Mouse (Mus musculus) embryo, embryonic 10 days (tissue): ENCODE data around the gene Gm20605.
A peak's percentile ranks its signal among the peaks of the same experiment; 100 is the strongest.

Source experiments
- DNase-seq: peaks from one replicate; pipeline ENCODE4 v3.0.0-alpha.2; 2015; ENCODE audit warnings: low spot score

Gm20605 gene

DNA sequence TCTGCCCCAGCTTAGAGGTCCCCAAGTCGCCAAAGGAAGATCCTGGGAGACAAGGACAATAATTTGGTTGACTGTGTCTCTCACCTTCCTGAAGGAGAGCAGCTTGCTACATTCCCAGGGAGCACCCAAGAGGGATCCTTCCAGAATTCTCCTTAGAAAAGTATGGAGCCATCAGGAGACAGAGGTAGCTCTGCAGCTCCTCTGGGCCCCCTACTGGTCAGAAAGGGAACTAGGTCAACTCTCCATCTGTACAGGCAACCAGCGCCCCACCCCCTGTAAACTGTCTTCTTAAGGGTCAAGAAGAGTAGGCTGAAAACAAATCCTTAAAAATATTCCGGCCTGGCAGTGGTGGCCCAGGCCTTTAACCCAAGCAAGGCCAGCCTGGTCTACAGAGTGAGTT lies 23.5 kb downstream of the Gm20605 start:
- peak; percentile 78 for DNase-seq

GRCm38 (mm10) chr5:137653366-137653765 lies 24.4 kb downstream of the Gm20605 start:
- DNase-seq, result no peak

- DNase-seq, result no peak
Observed at GRCm38 (mm10) chr5:137654746-137655145, 25.8 kb downstream of the Gm20605 start.

DNA sequence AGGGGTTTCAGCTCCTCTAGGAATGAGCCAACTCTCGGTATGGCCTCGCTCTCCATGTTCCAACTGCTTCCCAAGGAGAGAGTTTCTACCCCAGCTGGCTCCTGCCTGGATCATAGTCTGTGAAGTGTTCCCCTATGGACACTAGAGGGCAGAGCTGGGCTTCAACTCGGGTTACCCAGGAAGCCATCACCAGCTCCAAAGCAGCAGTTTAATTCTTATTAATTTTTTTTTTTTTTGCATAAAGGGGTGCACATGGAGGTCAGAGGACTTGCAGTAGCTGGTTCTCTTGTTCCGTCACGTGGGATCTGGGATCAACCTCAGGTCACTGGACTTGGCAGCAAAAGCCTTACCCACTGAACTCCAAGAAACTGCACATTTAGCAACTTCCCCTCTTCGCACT lies 28.0 kb downstream of the Gm20605 start:
- peak; percentile 84 for DNase-seq

GRCm38 (mm10) chr5:137660064-137660688 lies 31.2 kb downstream of the Gm20605 start:
- DNase-seq, result no peak

DNA sequence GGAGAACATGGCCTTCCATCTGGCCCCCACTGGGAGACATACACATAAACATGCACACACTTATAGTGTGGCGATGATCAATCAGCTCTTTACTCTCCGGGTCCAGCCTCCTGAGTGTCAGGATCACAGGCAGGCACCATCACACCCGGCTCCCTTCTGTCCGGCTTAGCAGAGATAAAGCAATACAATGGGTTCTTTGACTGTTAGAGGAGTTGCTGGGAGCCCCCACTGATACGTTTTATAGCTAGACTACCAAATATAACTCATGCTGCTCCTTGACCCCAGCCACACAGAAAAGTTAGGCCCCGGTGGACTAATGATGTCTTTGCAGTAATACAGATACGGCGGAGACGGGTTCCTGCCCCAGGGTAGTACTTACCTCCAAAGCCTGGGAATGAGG lies 34.1 kb downstream of the Gm20605 start:
- no peak for DNase-seq

DNA sequence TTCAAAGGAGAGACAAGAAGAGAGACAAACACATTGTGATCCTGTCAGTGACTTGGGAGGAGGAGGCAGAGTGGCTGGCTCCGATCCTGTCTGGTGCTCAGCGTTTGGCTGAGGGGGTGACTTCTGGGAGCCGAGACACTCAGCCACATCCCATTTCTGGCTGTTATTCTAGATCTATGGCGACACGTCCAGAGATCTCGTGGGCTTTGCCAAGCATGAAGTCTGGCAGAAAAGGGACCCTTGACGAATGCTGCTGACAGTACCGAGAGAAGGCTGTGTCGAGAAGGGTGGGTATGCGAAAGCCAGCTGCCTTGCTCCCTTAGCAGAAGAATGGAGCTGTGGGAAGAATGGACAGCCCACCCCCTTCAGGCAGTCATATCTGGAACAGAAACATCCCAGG lies 40.0 kb downstream of the Gm20605 start:
- no peak for DNase-seq

DNA sequence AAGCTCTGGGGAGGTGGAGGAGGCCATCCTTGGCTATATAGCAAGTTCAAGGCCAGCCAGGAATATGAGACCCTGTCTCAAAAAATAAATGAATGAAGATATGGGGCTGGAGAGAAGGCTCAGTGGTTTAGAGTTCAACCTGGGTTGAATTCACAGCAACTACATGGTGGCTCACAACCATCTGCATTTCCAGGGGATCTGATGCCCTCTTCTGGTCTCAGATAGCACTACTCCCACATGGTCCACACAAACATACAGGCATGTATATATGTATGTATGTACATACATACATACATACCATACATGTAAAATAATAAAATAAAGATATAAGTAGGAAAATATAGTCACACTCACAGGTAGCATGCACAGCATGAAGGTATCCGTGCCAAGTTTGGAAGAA lies 41.3 kb downstream of the Gm20605 start:
- no peak for DNase-seq

- peak; percentile 44 for DNase-seq
Observed at GRCm38 (mm10) chr5:137671443-137672240, 42.7 kb downstream of the Gm20605 start.

DNA sequence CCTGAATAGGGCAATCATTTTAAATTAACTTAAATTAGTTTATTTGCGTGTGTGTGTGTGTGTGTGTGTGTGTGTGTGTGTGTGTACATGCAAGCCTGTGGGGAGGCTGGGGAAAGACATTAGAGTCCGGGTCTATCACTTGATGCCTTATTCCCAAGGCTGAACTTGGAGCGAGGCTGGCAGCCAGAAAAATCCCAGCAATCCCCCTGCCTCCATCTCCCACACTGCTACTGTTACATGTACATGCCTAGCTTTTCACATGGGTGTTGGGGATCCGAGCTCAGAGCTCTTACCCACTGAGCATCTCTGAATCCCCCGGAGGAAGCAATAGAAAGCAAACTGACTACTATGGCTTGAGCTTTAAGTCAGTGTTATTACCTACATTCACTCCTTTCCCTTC lies 43.4 kb downstream of the Gm20605 start:
- no peak for DNase-seq

- DNase-seq, result no peak
Observed at GRCm38 (mm10) chr5:137673015-137673414, 44.0 kb downstream of the Gm20605 start.

GRCm38 (mm10) chr5:137674786-137675185 lies 45.8 kb downstream of the Gm20605 start:
- no peak for DNase-seq

GRCm38 (mm10) chr5:137677859-137678258 lies 48.9 kb downstream of the Gm20605 start:
- no peak for DNase-seq

DNA sequence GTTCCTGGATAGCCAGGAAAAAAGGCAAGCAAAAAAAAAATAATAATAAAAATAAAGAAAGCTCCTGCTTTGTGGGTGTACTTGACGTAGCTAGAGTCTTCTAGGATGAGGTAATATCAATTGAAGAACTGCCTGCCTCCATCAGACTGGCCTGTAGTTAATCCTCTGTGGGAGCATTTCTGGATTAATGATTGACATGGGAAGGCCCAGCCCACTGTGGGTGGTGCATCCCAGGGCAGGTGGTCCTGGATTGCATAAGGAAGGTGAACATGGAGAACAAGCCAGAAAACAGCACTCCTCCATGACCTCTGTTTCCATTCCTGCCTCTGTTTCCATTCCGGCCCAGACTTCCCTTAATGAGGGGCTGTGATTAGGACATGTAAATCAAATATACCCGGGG lies 49.8 kb downstream of the Gm20605 start:
- DNase-seq, result no peak

DNA sequence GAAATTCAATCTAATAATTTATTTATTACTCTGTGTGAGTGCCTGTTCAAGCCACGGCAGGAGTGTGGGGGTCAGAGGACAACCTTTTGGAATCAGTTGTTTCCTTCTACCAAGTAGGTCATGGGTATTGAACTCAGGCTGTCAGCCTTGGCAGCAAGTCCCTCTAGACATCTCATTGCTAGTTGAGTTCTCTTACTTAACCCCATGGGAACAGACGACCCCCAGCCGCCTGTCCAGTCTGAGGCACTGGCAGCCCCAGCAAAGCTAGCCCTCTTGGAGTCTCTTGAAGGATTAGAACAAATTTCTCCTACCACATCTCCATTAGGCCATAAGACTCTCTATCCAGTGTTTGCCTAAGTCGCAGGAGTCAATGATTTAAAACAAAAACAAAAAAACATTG lies 50.8 kb downstream of the Gm20605 start:
- no peak for DNase-seq

DNA sequence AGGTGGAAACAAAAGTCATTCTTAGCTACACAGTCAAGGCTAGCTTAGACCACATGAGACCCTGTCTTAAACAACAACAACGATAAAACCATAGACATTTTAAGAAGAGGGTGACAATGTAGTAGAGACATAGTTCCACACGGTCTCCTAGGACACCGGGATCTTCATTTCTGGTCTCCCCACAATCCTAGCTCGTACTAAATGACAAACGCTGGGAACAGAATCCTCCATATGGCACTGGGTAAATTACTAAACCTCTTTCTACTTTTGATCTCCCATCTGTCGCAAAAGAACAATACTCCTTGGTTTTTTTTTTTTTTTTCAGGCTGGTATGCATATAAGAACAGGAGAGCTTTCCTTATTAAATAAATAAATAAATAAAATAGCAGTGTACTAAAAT lies 53.6 kb downstream of the Gm20605 start:
- no peak for DNase-seq

DNA sequence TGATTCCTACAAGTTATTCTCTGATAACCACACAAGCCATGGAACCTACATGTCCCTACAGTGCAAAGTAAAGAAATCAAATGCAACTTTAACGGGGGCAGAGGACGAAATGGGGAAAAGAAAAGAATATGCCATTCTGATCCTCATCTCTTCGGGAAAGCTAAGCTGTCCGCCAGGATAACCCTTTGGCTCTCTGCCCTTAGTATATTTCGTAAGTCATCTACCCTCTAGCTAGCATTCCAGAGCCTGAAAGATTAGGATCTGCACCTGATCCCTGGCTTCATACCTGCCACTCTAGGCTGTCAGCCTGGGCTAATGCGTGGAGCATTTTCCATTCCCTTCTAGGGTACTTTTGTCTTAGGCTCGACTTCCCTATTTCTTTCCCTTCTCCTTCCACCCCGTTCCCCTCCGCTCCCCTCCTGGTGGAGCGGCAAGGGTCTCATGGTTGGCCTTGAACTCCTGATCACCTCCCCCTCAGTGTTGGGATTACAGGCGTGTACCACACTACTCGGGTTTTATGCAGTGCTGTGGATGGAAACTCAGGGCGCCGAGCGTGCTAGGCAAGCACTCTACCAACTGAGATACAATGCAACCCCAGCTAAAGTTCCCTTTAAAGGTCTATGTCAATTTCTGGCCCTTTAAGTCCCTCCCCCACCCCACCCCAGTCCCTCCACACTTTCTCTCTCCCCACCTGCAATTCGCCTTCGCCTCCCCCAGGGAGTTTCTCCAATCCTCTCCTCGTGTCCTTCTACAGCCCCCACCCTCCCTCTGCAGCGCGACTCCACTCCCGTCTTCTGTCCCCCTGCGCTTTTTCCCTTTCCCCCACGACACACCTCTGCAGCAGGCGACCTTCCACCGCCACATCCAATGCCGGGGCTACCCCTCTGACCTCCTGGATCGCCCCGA lies 54.7 kb downstream of the Gm20605 start:
- DNase-seq, result peak; percentile 26

- DNase-seq, result peak; percentile 98
Observed at GRCm38 (mm10) chr5:137684294-137685123, 55.5 kb downstream of the Gm20605 start, which contains the start of gene Agfg2. Agfg2 (minus strand) TSS chr5:137684726.

GRCm38 (mm10) chr5:137685653-137686052 lies 56.7 kb downstream of the Gm20605 start:
- no peak for DNase-seq

GRCm38 (mm10) chr5:137686127-137686790 lies 57.3 kb downstream of the Gm20605 start:
- DNase-seq, result no peak

GRCm38 (mm10) chr5:137689974-137690373 lies 61.0 kb downstream of the Gm20605 start:
- no peak for DNase-seq
